Mouse (Mus musculus) MEL (cell line): ENCODE results near the gene Mpig6b. TPM values are rescaled to one million over a fixed set of nuclear protein-coding genes. Genes with fewer than 3 reads are reported as not detected.

Experiments used
- DNase-seq: peaks from one replicate; pipeline ENCODE4 v3.0.0; 2011; ENCODE audit warnings: low read depth, low spot score
- H3K27ac ChIP-seq: 2 replicates; pipeline ENCODE4 v1.5.1; 2012; ENCODE audit warnings: low read depth, mild to moderate bottlenecking, control low read depth, low read length, moderate library complexity; ENCODE audit not compliant: control insufficient read depth
- H3K27me3 ChIP-seq, 2 experiments: fragments of 150-350 bp in 1 of 2; sonication (generic) in 1 of 2; 2 replicates each; pipeline ENCODE4 v1.6.1; 2012; ENCODE audit warnings: low read length in 2 of 2, mild to moderate bottlenecking in 2 of 2, improper control_type of control experiment in 1 of 2, moderate library complexity in 1 of 2; ENCODE audit not compliant: insufficient read depth in 2 of 2, control insufficient read depth in 1 of 2
- H3K36me3 ChIP-seq, 2 experiments: 2 replicates each; pipeline ENCODE4 v1.6.1; 2012 to 2014; ENCODE audit warnings: low read length in 2 of 2, improper control_type of control experiment in 1 of 2, inconsistent platforms in 1 of 2, mild to moderate bottlenecking in 1 of 2; ENCODE audit not compliant: insufficient read depth in 2 of 2, control insufficient read depth in 1 of 2
- H3K4me1 ChIP-seq, 2 experiments: fragments of 150-350 bp in 1 of 2; sonication (generic) in 1 of 2; 2 replicates each; pipeline ENCODE4 v1.6.1; 2012; ENCODE audit warnings: low read length in 2 of 2, improper control_type of control experiment in 1 of 2, mild to moderate bottlenecking in 1 of 2; ENCODE audit not compliant: insufficient read depth in 2 of 2, control insufficient read depth in 1 of 2
- H3K4me3 ChIP-seq, 2 experiments: fragments of 150-350 bp in 1 of 2; sonication (generic) in 1 of 2; 2 replicates each; pipeline ENCODE4 v1.5.1; 2012; ENCODE audit warnings: low read depth in 2 of 2, low read length in 2 of 2, mild to moderate bottlenecking in 2 of 2, moderate library complexity in 2 of 2, control low read depth in 1 of 2, improper control_type of control experiment in 1 of 2; ENCODE audit not compliant: control insufficient read depth in 1 of 2, insufficient read depth in 1 of 2
- H3K79me2 ChIP-seq: 2 replicates; pipeline ENCODE4 v1.6.1; 2012; ENCODE audit warnings: mild to moderate bottlenecking, low read length, moderate library complexity; ENCODE audit not compliant: control insufficient read depth, poor library complexity, insufficient read depth
- H3K9ac ChIP-seq: 2 replicates; pipeline ENCODE4 v1.6.1; 2012; ENCODE audit warnings: low read depth, mild to moderate bottlenecking, control low read depth, low read length, moderate library complexity; ENCODE audit not compliant: control insufficient read depth, poor library complexity, severe bottlenecking
- H3K9me3 ChIP-seq: fragments of 150-350 bp; sonication (generic); replicated peaks from 2 replicates; pipeline ENCODE4 v1.6.1; 2012; ENCODE audit warnings: mild to moderate bottlenecking, low read length, improper control_type of control experiment, moderate library complexity; ENCODE audit not compliant: insufficient read depth
- BHLHE40 ChIP-seq: IDR thresholded peaks from 2 replicates; pipeline ENCODE4 v1.6.1; 2012; ENCODE audit warnings: low read depth, mild to moderate bottlenecking, inconsistent platforms, low read length, improper control_type of control experiment, borderline replicate concordance
- E2F4 ChIP-seq: IDR thresholded peaks from 2 replicates; pipeline ENCODE4 v1.6.1; 2011; ENCODE audit warnings: low read depth, low read length, improper control_type of control experiment, borderline replicate concordance
- EP300 ChIP-seq, 2 experiments: IDR thresholded peaks; 2 replicates each; pipeline ENCODE4 v1.6.1; 2011; ENCODE audit warnings: improper control_type of control experiment in 2 of 2, low read length in 2 of 2, low read depth in 1 of 2, mild to moderate bottlenecking in 1 of 2
- ETS1 ChIP-seq: IDR thresholded peaks from 2 replicates; pipeline ENCODE4 v1.6.1; 2012; ENCODE audit warnings: low read depth, mild to moderate bottlenecking, inconsistent platforms, low read length, improper control_type of control experiment, moderate library complexity
- GABPA ChIP-seq: IDR thresholded peaks from 2 replicates; pipeline ENCODE4 v1.6.1; 2012; ENCODE audit warnings: low read depth, mild to moderate bottlenecking, inconsistent platforms, low read length, improper control_type of control experiment, moderate library complexity
- GATA1 ChIP-seq: IDR thresholded peaks from 2 replicates; pipeline ENCODE4 v1.6.1; 2011; ENCODE audit warnings: low read depth, low read length, improper control_type of control experiment
- HCFC1 ChIP-seq: IDR thresholded peaks from 2 replicates; pipeline ENCODE4 v1.6.1; 2012; ENCODE audit warnings: low read depth, mild to moderate bottlenecking, inconsistent platforms, low read length, improper control_type of control experiment, moderate library complexity
- JUND ChIP-seq: IDR thresholded peaks from 2 replicates; pipeline ENCODE4 v1.6.1; 2011; ENCODE audit warnings: low read depth, mild to moderate bottlenecking, improper control_type of control experiment, low read length
- MAX ChIP-seq: IDR thresholded peaks from 2 replicates; pipeline ENCODE4 v1.6.1; 2011; ENCODE audit warnings: low read length, improper control_type of control experiment
- MAZ ChIP-seq: IDR thresholded peaks from 2 replicates; pipeline ENCODE4 v1.6.1; 2012; ENCODE audit warnings: low read depth, mild to moderate bottlenecking, inconsistent platforms, low read length, improper control_type of control experiment
- MEF2A ChIP-seq: IDR thresholded peaks from 2 replicates; pipeline ENCODE4 v1.6.1; 2014; ENCODE audit warnings: low read depth, mild to moderate bottlenecking, inconsistent platforms, low read length, improper control_type of control experiment; ENCODE audit not compliant: poor library complexity, insufficient replicate concordance, severe bottlenecking; ENCODE audit errors: extremely low read depth
- MYC ChIP-seq: IDR thresholded peaks from 2 replicates; pipeline ENCODE4 v1.6.1; 2011; ENCODE audit warnings: low read depth, mild to moderate bottlenecking, low read length, improper control_type of control experiment, moderate library complexity
- POLR2AphosphoS2 ChIP-seq: IDR thresholded peaks from 2 replicates; pipeline ENCODE4 v1.6.1; 2011; ENCODE audit warnings: low read length, improper control_type of control experiment
- RCOR1 ChIP-seq: IDR thresholded peaks from 2 replicates; pipeline ENCODE4 v1.6.1; 2012; ENCODE audit warnings: low read depth, mild to moderate bottlenecking, inconsistent platforms, low read length, improper control_type of control experiment
- SIN3A ChIP-seq: IDR thresholded peaks from 2 replicates; pipeline ENCODE4 v1.6.1; 2012; ENCODE audit warnings: low read length, improper control_type of control experiment, inconsistent platforms
- TAL1 ChIP-seq: IDR thresholded peaks from 2 replicates; pipeline ENCODE4 v1.6.1; 2012; ENCODE audit warnings: mild to moderate bottlenecking, inconsistent platforms, low read length, moderate library complexity, mixed read lengths
- TBP ChIP-seq: IDR thresholded peaks from 2 replicates; pipeline ENCODE4 v1.8.0; 2011; ENCODE audit warnings: low read depth, low read length, improper control_type of control experiment
- TCF12 ChIP-seq: IDR thresholded peaks from 2 replicates; pipeline ENCODE4 v1.6.1; 2014; ENCODE audit warnings: low read depth, mild to moderate bottlenecking, inconsistent platforms, low read length, improper control_type of control experiment, moderate library complexity
- UBTF ChIP-seq: IDR thresholded peaks from 2 replicates; pipeline ENCODE4 v1.6.1; 2012; ENCODE audit warnings: low read depth, mild to moderate bottlenecking, inconsistent platforms, low read length, improper control_type of control experiment, moderate library complexity, borderline replicate concordance; ENCODE audit not compliant: insufficient read depth
- USF1 ChIP-seq: IDR thresholded peaks from 2 replicates; pipeline ENCODE4 v1.6.1; 2014; ENCODE audit warnings: low read depth, mild to moderate bottlenecking, inconsistent platforms, low read length, improper control_type of control experiment, moderate library complexity
- ZKSCAN1 ChIP-seq: IDR thresholded peaks from 2 replicates; pipeline ENCODE4 v1.6.1; 2012; ENCODE audit warnings: low read depth, mild to moderate bottlenecking, inconsistent platforms, low read length, improper control_type of control experiment, moderate library complexity
- ZMIZ1 ChIP-seq: IDR thresholded peaks from 2 replicates; pipeline ENCODE4 v1.6.1; 2012; ENCODE audit warnings: low read depth, mild to moderate bottlenecking, inconsistent platforms, low read length, improper control_type of control experiment, moderate library complexity
- ZNF384 ChIP-seq: IDR thresholded peaks from 2 replicates; pipeline ENCODE4 v1.6.1; 2012; ENCODE audit warnings: low read depth, mild to moderate bottlenecking, inconsistent platforms, low read length, improper control_type of control experiment
- polyA plus RNA-seq, 2 experiments: library from polyadenylated mRNA; stranded (reverse) in 1 of 2; unstranded in 1 of 2; fragments of >175 nt in 1 of 2; fragments of >200 nt in 1 of 2; gene quantifications; 2 replicates each; pipeline versions ENCODE4 v1.2.1 to v1.2.4; 2012; ENCODE audit warnings: low replicate concordance in 2 of 2, low read depth in 1 of 2; ENCODE audit not compliant: insufficient read length in 2 of 2, insufficient read depth in 1 of 2, missing spikeins in 1 of 2
- total RNA-seq: library from RNA; depleted of rRNA; stranded (reverse); fragments of 300-350 nt; gene quantifications from 2 replicates; pipeline ENCODE4 v1.2.3, GENCODE M21; 2012

Mpig6b gene
- total and polyA plus RNA-seq, 3 experiments: not detected

DNA sequence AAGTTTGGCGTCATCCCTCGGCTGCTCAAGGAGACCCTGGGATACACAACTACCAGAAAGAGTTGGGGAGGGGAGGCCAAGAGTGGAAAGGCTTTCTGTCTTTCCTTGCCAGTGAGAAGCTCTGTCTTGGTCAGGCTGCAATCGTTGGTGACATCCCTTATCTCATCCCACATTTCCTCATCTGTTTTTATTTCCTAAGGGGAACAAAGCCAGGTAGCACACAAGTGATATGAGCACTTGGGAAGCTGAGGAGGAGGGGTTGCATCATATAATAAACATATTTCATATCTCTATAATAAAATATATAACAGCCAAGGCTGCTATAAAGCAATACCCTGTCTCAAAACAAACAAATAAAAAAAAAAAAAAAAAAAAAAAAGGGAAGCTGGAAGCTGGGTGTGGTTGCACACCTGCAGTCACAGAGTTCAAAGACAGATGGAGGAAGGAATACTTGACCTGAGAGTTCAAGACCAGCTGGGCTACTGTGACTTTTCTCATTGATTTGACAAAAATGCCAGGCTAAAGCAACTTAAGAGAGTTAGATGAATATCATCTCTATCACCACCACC, 18.0 kb upstream of the Mpig6b start:
- no peak for DNase-seq
- no peak overlapping the region for H3K9ac ChIP-seq
- TF ChIP-seq UBTF (no peak), E2F4 (no peak), RCOR1 (0 out of 2 replicates have a peak, but pooled peaks have one; percentile 9), ZMIZ1 (no peak), MAZ (no peak), MAX (no peak), ZKSCAN1 (no peak), TCF12 (peak; percentile 41; the same call in 1 of the 2 replicates), ZNF384 (peak; percentile 92), GABPA (no peak), BHLHE40 (no peak), MYC (no peak), GATA1 (peak; percentile 63), HCFC1 (no peak), USF1 (no peak), EP300 (IDR thresholded peaks at IDR 0.05; ENCODE audit: low read depth in 1 of 2, low read length in 2 of 2) (peak; percentile 58 to 61), SIN3A (peak; percentile 56), ETS1 (0 out of 2 replicates have a peak, but pooled peaks have one; percentile 50)
- H3K4me3 ChIP-seq: no peak overlapping the region
- no peaks in the 10 kb centered on the region for H3K79me2 ChIP-seq
- H3K9me3 ChIP-seq: no peaks in the 10 kb centered on the region
- peaks cover 18 to 58% of the 10 kb centered on the region in 2 experiments for H3K4me1 ChIP-seq
- peaks cover 0 to 41% of the 10 kb centered on the region in 2 experiments; a peak in 2 of 4 replicates for H3K36me3 ChIP-seq
- peak overlapping the region; percentile 31 for H3K27ac ChIP-seq
- no peaks in the 10 kb centered on the region for H3K27me3 ChIP-seq

DNA sequence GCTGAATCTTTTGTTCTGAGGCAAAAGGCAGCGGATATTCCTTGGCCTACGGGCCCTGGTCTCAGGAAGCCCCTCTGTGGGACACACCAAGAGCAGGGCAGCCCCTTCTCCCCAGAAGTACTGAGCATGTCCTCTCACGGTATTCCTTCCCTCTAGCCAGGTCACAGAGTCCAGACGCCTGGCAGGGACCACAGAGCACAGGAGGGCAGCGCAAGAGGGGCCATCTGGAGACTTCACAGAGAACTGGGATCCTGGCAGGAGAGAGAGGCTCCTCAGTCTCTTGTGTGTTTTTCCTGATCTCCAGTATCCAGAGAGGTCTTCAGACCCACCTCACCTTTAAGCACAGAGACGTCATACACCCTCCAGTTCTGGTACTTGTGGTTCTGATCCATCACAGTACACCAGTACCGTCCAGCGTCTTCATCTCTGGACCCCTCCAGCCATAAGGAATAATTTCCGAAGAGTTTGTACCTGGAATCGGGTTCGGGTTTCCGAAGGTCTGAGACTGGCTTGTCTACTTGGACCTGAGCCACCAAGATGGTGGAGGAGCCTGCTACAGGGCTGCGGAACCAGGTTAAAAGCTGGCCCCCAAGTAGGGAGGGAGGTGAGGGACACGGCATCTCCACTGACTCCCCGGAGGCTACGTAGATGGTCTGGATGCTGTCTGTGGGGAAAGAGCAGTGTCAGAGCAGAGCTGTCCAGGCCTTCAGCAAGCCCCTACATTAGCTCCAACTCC, 17.0 kb upstream of the Mpig6b start:
- 0 out of 2 replicates have a peak overlapping the region, but pooled peaks have one; percentile 13 for H3K27ac ChIP-seq
- no peak overlapping the region for H3K9ac ChIP-seq
- H3K9me3 ChIP-seq: no peaks in the 10 kb centered on the region
- no peak overlapping the region for H3K4me3 ChIP-seq
- no peaks in the 10 kb centered on the region for H3K79me2 ChIP-seq
- peaks cover 20 to 58% of the 10 kb centered on the region in 2 experiments for H3K4me1 ChIP-seq
- peaks cover 0 to 44% of the 10 kb centered on the region in 2 experiments; a peak in 2 of 4 replicates for H3K36me3 ChIP-seq
- TF ChIP-seq ETS1: no peak
- TF ChIP-seq HCFC1: no peak
- TF ChIP-seq POLR2AphosphoS2: no peak
- no peak for TF ChIP-seq MAX
- TF ChIP-seq USF1: no peak
- TF ChIP-seq E2F4: no peak
- TF ChIP-seq JUND: no peak
- no peak for TF ChIP-seq EP300 (IDR thresholded peaks at IDR 0.05; ENCODE audit: low read depth in 1 of 2, low read length in 2 of 2)
- TF ChIP-seq MEF2A: no peak
- TF ChIP-seq TCF12: no peak
- TF ChIP-seq ZMIZ1: no peak
- no peak for TF ChIP-seq SIN3A
- TF ChIP-seq TAL1: no peak
- no peak for TF ChIP-seq TBP
- H3K27me3 ChIP-seq: no peaks in the 10 kb centered on the region
- DNase-seq: no peak
